Mouse (Mus musculus) cortical plate, adult 2 months (tissue): ENCODE results near the gene Dgki. TPM values are rescaled to one million over a fixed set of nuclear protein-coding genes. Genes with fewer than 3 reads are reported as not detected.

Experiments
- H3K27ac ChIP-seq: fragments of 200-500 bp; 2 replicates; pipeline ENCODE4 v1.5.1; 2012; ENCODE audit warnings: low read length, control low read depth, inconsistent platforms; ENCODE audit not compliant: insufficient read depth
- H3K4me1 ChIP-seq: fragments of 200-500 bp; 2 replicates; pipeline ENCODE4 v1.6.1; 2011; ENCODE audit warnings: low read length; ENCODE audit not compliant: control insufficient read depth, insufficient read depth
- H3K4me3 ChIP-seq: fragments of 200-500 bp; 2 replicates; pipeline ENCODE4 v1.5.1; 2011; ENCODE audit warnings: mild to moderate bottlenecking, low read length, control low read depth; ENCODE audit not compliant: insufficient read depth
- CTCF ChIP-seq: fragments of 200-500 bp; IDR thresholded peaks from 2 replicates; pipeline ENCODE4 v1.5.1; 2011; ENCODE audit warnings: mild to moderate bottlenecking, control low read depth, low read length; ENCODE audit not compliant: insufficient read depth; ENCODE audit errors: extremely low read depth
- POLR2A ChIP-seq: fragments of 200-500 bp; IDR thresholded peaks from 2 replicates; pipeline ENCODE4 v1.6.1; 2011; ENCODE audit warnings: mild to moderate bottlenecking, low read length, control low read depth; ENCODE audit not compliant: insufficient read depth; ENCODE audit errors: extremely low read depth
- polyA plus RNA-seq: library from polyadenylated mRNA; depleted of rRNA; stranded (reverse); fragments of >200 nt; gene quantifications from 2 replicates; pipeline ENCODE4 v1.2.3, GENCODE M21; 2012

Dgki gene
- polyA plus RNA-seq, 1 experiment: 12.9 TPM

- peaks cover 14% of the 10 kb centered on the region for H3K4me1 ChIP-seq
- no peak overlapping the region for H3K27ac ChIP-seq
- H3K4me3 ChIP-seq: no peak overlapping the region
- TF ChIP-seq POLR2A (no peak), CTCF (no peak)
These were observed 55.9 kb downstream of the Dgki start for GRCm38 (mm10) chr6:37244074-37244473.

- peaks cover 14% of the 10 kb centered on the region for H3K4me1 ChIP-seq
- 0 out of 2 replicates have a peak overlapping the region, but pooled peaks have one; percentile 8 for H3K27ac ChIP-seq
- H3K4me3 ChIP-seq: no peak overlapping the region
- TF ChIP-seq POLR2A: no peak
- TF ChIP-seq CTCF: no peak
These were observed 57.2 kb downstream of the Dgki start for GRCm38 (mm10) chr6:37242769-37243121.

GRCm38 (mm10) chr6:37242100-37242768 lies 57.8 kb downstream of the Dgki start:
- Histone ChIP-seq H3K4me3 (no peak overlapping the region), H3K4me1 (peaks cover 14% of the 10 kb centered on the region), H3K27ac (0 out of 2 replicates have a peak overlapping the region, but pooled peaks have one; percentile 8)
- no peak for TF ChIP-seq POLR2A
- no peak for TF ChIP-seq CTCF

- H3K4me1 ChIP-seq: peaks cover 14% of the 10 kb centered on the region
- H3K27ac ChIP-seq: peak overlapping the region; percentile 42; the same call in 1 of the 2 replicates
- TF ChIP-seq POLR2A: no peak
- no peak for TF ChIP-seq CTCF
- H3K4me3 ChIP-seq: no peak overlapping the region
These were observed 58.5 kb downstream of the Dgki start for GRCm38 (mm10) chr6:37241434-37241833.

GRCm38 (mm10) chr6:37240140-37240539 lies 59.8 kb downstream of the Dgki start:
- no peak overlapping the region for H3K27ac ChIP-seq
- peaks cover 12% of the 10 kb centered on the region for H3K4me1 ChIP-seq
- H3K4me3 ChIP-seq: no peak overlapping the region
- no peak for TF ChIP-seq CTCF
- no peak for TF ChIP-seq POLR2A

- Histone ChIP-seq H3K4me1 (peaks cover 4% of the 10 kb centered on the region), H3K4me3 (no peak overlapping the region), H3K27ac (no peak overlapping the region)
- TF ChIP-seq POLR2A (no peak), CTCF (no peak)
These were observed 63.1 kb downstream of the Dgki start for GRCm38 (mm10) chr6:37236893-37237292.

- no peak for TF ChIP-seq CTCF
- TF ChIP-seq POLR2A: no peak
- Histone ChIP-seq H3K27ac (no peak overlapping the region), H3K4me3 (no peak overlapping the region)
These were observed 68.8 kb downstream of the Dgki start for GRCm38 (mm10) chr6:37231148-37231547.

GRCm38 (mm10) chr6:37222947-37223510 lies 77.0 kb downstream of the Dgki start:
- no peak for TF ChIP-seq POLR2A
- no peak for TF ChIP-seq CTCF
- Histone ChIP-seq H3K4me3 (no peak overlapping the region), H3K4me1 (peaks cover 18% of the 10 kb centered on the region), H3K27ac (no peak overlapping the region)

More at GRCm38 (mm10) chr6:37231148-37231547, 68.8 kb downstream of the Dgki start:
- H3K4me1 ChIP-seq: peaks cover 2% of the 10 kb centered on the region

- Histone ChIP-seq H3K4me1 (peaks cover 22% of the 10 kb centered on the region), H3K4me3 (no peak overlapping the region), H3K27ac (no peak overlapping the region)
- TF ChIP-seq CTCF: peak; percentile 3; the same call in 1 of the 2 replicates
- no peak for TF ChIP-seq POLR2A
These were observed 78.0 kb downstream of the Dgki start for GRCm38 (mm10) chr6:37222016-37222415.

GRCm38 (mm10) chr6:37219110-37219509 lies 80.9 kb downstream of the Dgki start:
- H3K27ac ChIP-seq: no peak overlapping the region
- no peak overlapping the region for H3K4me3 ChIP-seq
- TF ChIP-seq CTCF (no peak), POLR2A (no peak)
- H3K4me1 ChIP-seq: peaks cover 23% of the 10 kb centered on the region
